Mouse (Mus musculus) kidney, adult 8-10 months (tissue): Measurements from ENCODE around the gene Acsl6.
"Not testable (repeated sequence)": the region's sequence is repeated elsewhere in the genome, so short reads cannot be mapped to it uniquely, and the experiment has no call there.

ENCODE experiments used
- DNase-seq, 2 experiments: peaks; one replicate each; pipeline ENCODE4 v3.0.0; 2022

Acsl6 gene

DNA sequence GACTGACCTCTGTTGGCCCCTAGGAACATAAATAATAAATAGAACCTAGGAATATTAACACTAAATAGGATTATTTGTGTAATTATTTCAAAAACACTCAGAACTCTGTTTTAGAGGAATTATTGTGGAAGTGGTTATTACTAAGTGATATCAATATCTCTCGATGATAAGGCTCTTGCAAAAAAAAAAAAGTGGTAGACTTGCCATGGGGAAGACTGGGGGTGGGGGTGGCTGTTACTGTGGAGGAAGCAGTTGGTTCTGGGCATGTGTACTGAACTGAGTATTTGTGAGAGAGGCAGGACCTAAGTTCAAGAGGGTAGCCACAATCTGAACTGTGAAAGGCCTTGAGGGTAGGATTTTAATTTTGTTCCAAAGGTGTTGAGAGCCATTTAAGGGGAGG, 93.1 kb downstream of the Acsl6 start:
- DNase-seq = no peak

DNA sequence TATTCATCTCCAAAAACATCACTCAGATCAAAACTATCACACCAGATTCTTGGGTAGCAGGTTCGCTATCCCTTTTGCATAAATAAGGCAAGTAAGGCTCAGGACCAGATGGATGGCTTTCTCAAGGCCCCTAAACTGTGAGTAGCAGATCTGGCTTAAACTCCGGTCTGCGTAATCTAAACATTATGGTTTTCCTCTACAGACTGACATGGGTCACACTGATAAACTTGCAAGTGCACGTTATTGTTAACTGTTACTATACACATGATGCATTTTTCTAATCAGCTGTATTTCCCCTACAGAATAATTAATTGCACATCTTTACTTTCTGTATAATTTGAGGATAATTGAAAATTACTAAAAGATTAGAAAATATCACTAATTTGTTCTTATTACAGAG, 94.5 kb downstream of the Acsl6 start:
- no peak for DNase-seq

DNA sequence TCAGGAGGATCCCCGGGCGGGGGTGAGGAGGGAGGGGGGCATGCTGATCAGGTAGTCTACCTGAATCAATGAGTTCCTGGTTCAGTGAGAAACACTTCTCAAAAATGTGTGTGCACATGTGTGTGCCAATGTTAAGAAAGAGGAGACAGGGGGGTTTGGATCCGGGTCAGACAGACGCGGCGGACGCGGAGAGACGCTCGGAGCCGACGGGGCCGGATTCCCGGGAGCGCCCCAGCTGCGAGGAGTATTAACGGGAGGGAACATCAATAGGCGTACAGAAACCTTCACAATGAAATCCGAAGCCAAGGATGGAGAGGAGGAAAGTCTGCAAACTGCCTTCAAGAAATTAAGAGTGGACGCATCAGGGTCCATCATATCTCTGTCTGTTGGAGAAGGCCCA, 97.2 kb downstream of the Acsl6 start:
- DNase-seq = not testable (repeated sequence)

DNA sequence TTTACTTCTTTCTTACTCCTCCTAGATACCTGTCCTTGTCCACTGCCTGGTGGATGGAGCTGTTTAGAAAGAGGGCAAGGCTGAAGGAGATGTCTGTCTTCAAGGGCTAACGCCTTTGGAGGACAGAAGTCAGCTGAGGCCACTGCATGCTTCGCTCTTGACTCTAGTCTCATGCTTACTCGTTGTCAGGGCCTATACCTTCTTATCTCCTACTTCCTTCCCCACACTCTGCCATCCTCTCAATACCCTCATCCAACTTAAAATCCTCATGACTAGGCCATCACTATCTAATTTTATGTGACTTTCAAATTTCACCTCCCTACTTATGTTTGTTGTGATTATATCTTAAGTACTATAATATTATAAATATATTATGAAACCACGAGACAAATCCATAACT, 101.3 kb downstream of the Acsl6 start:
- DNase-seq = no peak

DNA sequence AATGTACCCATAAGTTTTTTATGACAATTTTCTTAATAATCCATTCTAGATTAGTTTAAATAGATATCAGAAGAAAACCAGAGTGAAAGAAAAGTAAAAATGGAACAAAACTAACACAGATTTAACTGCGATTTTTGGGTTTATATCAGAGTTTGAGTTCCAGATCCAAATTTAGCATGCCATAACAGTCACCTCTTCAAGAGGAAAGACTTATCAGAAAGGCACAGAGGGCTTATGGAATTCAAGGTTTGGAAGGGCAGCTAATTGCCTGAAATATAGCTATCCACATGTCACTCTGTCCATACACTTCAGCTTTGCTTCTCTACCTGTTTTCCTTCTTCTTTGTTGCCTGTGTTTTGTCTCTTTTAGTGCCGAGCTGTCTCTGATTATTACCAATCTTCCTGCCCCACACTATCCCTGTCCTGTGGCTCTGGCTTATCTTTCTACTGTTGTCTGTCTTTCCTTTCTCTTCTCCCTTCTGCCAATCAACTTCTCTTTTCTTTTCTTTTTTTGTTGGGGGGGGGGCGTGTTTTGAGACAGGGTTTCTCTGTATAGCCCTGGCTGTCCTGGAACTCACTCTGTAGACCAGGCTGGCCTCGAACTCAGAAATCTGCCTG, 103.4 kb downstream of the Acsl6 start:
- DNase-seq = no peak

DNA sequence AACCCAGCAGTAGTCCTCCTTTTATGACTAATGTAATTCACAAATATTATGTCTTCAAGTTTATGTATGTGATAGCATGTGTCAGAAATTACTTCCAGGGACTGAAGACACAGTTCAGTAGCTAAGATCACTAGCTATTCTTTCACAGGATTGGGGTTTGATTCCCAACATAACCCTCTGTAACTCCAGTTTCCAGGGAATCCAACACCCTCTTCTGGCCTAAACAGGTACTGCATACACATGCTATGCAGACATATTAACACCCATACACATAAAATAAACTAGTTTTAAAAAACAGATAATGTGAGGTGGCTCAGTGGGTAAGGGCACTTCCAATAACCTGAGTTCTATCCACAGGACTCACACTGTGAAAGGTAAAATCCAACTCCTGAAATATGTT, 107.0 kb downstream of the Acsl6 start:
- DNase-seq = no peak

DNA sequence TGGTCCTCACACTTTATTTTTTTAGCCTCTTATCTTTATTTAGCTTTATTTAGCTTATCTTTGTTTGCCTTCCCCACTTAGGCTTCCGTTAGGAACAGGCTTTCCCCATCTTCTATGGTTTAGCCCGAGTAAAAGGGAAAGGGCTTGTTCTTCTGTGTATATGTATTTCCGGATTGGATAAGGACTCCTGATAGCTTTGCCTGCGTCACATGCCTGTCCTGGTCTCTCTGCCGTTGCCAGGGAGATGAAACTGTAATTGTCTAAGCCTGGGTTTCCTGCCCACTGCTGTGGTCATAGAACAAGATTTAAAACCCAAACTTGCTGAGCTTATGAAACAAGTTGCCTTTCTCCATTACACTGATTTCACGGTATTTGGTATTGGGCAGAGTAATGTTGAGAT, 109.4 kb downstream of the Acsl6 start:
- DNase-seq = no peak
